Mouse (Mus musculus) frontal cortex, postnatal 36 days (tissue): Measurements from ENCODE around the gene Fpgs.

Experiments used
- DNase-seq, 2 experiments: peaks; one replicate each; pipeline ENCODE4 v3.0.0; 2022; ENCODE audit warnings: low spot score in 2 of 2

The Fpgs gene

GRCm38 (mm10) chr2:32671907-32672595 lies 31.9 kb downstream of the Fpgs start:
- DNase-seq = no peak

- DNase-seq = no peak
These were observed 32.8 kb downstream of the Fpgs start for GRCm38 (mm10) chr2:32671147-32671546.

GRCm38 (mm10) chr2:32669876-32670275 lies 34.1 kb downstream of the Fpgs start:
- no peak for DNase-seq

GRCm38 (mm10) chr2:32668176-32668575 lies 35.8 kb downstream of the Fpgs start:
- no peak for DNase-seq

GRCm38 (mm10) chr2:32667775-32668174 lies 36.2 kb downstream of the Fpgs start:
- no peak for DNase-seq

- no peak for DNase-seq
These were observed 38.1 kb downstream of the Fpgs start for GRCm38 (mm10) chr2:32665853-32666252.

- no peak for DNase-seq
These were observed 38.6 kb downstream of the Fpgs start for GRCm38 (mm10) chr2:32665345-32665744.

- no peak for DNase-seq
These were observed 41.7 kb downstream of the Fpgs start for GRCm38 (mm10) chr2:32662291-32662690.

- DNase-seq = no peak
These were observed 42.3 kb downstream of the Fpgs start for GRCm38 (mm10) chr2:32661509-32662107.

- no peak for DNase-seq
These were observed 45.1 kb downstream of the Fpgs start for GRCm38 (mm10) chr2:32658873-32659272.

- DNase-seq = no peak
These were observed 48.1 kb downstream of the Fpgs start for GRCm38 (mm10) chr2:32655826-32656225.

GRCm38 (mm10) chr2:32655394-32655744 lies 48.6 kb downstream of the Fpgs start:
- no peak for DNase-seq

- DNase-seq = no peak
These were observed 49.1 kb downstream of the Fpgs start for GRCm38 (mm10) chr2:32654743-32655393.

- DNase-seq = no peak
These were observed 50.2 kb downstream of the Fpgs start for GRCm38 (mm10) chr2:32653764-32654163.

GRCm38 (mm10) chr2:32647366-32647765 lies 56.6 kb downstream of the Fpgs start:
- no peak for DNase-seq

- no peak for DNase-seq
These were observed 57.4 kb downstream of the Fpgs start, which contains the start of gene Eng for GRCm38 (mm10) chr2:32646379-32647056. Eng (plus strand) TSS chr2:32646595.

- no peak for DNase-seq
These were observed 58.3 kb downstream of the Fpgs start for GRCm38 (mm10) chr2:32645647-32646046.

GRCm38 (mm10) chr2:32644799-32645475 lies 59.0 kb downstream of the Fpgs start:
- no peak for DNase-seq

- DNase-seq = no peak
These were observed 59.9 kb downstream of the Fpgs start for GRCm38 (mm10) chr2:32644083-32644482.

- no peak for DNase-seq
These were observed 61.1 kb downstream of the Fpgs start for GRCm38 (mm10) chr2:32642813-32643212.

GRCm38 (mm10) chr2:32641810-32642209 lies 62.1 kb downstream of the Fpgs start:
- no peak for DNase-seq

GRCm38 (mm10) chr2:32640550-32641051 lies 63.3 kb downstream of the Fpgs start:
- no peak for DNase-seq
